Mouse (Mus musculus) adrenal gland, postnatal 36 days (tissue): ENCODE results near the gene Gm20388. TPM values are rescaled to one million over a fixed set of nuclear protein-coding genes. Genes with fewer than 3 reads are reported as not detected.

Source experiments
- DNase-seq, 2 experiments: peaks; one replicate each; pipeline ENCODE4 v3.0.0; 2021; ENCODE audit warnings: mixed read lengths in 1 of 2
- total RNA-seq, 2 experiments: library from RNA; stranded (reverse); gene quantifications; 2 replicates each; pipeline ENCODE4 v1.2.3; 2021

The Gm20388 gene
- total RNA-seq, 2 experiments from 2014 or later: 2.4 to 7.4 TPM

GRCm38 (mm10) chr8:122803906-122804761 lies 2893.5 kb downstream of the Gm20388 start:
- DNase-seq: peak in 1 of 2 experiments; percentile 27

DNA sequence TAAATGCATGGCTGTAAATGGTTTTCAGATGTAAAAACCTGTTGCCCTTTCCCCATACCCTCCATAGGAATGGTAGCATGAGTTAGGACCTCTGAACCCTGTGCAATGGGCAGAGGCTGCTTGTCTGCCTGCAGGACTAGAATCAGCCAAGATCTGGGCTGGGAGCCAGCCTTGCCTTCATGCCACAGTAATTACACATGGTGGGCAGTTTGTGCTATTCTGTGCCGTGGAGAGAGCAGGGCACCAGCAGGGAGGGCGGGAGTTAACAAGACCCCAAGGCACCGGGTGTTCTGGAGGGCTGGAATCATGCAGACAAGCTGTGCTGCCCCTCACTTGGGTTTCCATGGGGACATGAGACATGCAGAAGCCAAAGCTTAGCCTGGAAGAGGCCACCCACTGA lies 2894.7 kb downstream of the Gm20388 start:
- peak in 1 of 2 experiments; percentile 69 for DNase-seq

- DNase-seq: no peak
These were observed 2896.4 kb downstream of the Gm20388 start for GRCm38 (mm10) chr8:122806956-122807538.

GRCm38 (mm10) chr8:122807907-122808306 lies 2897.3 kb downstream of the Gm20388 start:
- peak in 1 of 2 experiments; percentile 64 for DNase-seq

GRCm38 (mm10) chr8:122810376-122810775 lies 2899.7 kb downstream of the Gm20388 start:
- peak; percentile 56 to 59 for DNase-seq

- no peak for DNase-seq
These were observed 2901.3 kb downstream of the Gm20388 start for GRCm38 (mm10) chr8:122811870-122812494.

DNA sequence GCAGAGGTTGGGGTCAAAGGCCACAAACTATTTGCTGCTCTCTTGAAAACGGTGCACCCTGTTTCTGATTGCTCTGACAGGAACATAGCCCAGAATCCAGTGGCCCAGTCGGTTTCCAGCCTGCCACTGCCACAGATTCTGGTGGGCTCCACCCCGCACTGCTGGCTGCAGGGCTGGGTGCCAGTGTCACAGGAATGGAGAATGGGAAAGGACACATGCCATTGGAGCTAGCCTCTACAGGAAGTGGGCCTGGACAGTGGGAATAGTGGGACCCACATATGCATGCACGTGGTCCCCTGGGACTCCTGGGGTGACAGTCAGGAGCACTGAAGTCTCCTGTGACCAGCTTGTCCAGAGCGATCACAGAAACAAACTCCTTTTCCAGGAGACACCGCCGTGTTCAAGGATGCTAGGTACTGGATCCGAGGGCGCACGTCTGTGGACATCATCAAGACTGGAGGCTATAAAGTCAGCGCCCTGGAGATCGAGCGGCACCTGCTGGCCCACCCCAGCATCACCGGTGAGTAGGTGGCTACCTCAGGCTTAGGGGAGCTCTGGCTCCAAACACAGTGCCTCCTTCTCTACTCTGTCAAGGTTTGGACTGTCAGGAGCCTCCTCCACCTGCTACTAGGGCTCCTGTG lies 2902.1 kb downstream of the Gm20388 start:
- no peak for DNase-seq

- DNase-seq: no peak
These were observed 2904.0 kb downstream of the Gm20388 start for GRCm38 (mm10) chr8:122814608-122815007.

DNA sequence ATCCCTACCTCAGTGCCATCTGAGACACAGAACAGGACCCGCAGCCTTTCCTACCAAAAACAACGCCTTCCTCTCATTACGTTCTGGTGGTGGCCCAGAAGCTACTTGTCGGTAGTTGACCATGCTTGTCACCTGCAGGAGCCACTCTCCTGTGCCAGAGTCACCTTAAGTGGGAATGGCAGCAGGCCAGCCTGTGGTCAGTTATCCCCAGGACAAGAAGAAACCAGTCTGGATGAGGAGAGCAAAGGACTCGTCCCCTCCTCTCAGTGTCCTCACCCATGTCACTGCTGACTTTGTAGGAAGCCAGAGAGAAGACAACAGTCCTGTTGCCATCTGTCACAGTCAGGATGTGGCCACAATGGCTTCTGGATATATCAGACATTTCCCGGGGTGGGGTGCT lies 2906.3 kb downstream of the Gm20388 start:
- DNase-seq: no peak

DNA sequence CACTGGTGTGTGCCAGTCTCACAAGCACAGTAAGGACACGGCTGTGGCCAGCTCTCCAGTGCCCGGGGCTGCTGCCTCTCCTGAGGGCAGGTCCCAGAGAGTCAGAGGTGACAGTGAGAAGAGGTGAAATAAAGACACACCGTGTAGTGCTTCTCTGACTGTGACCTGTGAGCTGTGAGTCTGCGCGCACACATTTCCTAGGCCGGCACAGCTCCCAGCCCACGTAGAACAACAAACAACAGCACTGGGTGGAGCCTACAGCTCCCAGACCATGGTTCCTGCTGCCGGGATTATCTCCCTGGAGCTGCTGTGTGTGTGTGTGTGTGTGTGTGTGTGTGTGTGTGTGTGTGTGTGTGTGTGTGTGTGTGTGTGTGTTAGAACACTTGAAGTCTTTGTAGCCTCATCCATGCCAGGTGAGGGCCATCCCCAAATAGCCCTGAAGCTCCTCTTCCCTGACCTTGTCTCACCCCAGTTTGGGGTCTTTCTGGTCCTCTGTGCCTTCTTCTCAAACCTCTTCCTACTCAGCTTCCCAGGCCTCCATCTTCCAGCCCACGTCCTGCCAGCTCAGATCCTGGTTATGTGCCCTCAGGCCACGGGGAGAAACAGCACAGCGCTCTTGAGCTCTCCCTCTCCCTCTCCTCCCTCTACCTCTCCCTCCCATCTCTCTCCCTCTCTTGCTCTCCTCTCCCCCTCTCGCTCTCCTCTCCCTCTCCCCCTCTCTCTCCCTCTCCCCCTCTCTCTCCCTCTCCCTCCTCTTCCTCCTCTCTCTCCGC lies 2907.3 kb downstream of the Gm20388 start:
- no peak for DNase-seq

DNA sequence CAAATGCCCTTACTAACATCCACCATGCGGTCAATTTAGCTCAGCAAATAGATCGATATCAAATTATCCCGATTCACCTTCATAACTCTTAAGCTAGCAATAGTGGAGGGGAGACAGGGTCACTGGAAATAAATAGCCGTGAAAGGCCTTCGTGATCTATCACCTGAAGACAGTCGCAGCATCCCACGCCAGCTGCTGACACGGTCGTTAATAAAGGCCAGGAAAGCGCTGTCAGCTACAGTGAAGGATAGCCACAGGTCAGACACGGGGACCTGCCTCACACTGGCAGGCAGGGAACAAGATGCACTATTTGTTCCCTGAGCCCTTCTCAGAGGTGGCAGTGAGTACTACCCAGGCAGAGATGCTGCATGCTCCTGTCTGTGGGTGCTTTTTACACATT lies 2909.1 kb downstream of the Gm20388 start:
- no peak for DNase-seq

GRCm38 (mm10) chr8:122824571-122824970 lies 2913.9 kb downstream of the Gm20388 start:
- DNase-seq: no peak

DNA sequence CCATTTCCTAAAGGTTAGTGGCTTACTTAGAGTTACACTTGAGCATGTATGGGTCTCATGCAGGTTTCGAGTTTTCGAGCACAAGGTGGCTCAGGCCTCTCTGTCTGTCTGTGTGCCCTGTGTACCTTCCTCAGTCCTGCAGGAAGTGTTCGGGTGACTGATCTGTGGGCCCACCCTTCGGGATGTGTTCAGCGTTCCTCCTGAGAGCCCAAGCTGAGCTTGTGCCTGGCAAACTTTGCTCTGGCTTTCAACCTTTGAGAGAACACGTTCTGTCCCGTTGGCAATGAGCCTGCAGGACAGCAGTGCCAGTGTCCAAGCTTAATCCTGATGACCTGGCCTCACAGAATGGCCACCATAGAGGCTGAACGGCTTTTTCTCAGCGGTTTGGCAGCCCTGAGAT lies 2914.3 kb downstream of the Gm20388 start:
- no peak for DNase-seq

GRCm38 (mm10) chr8:122825408-122825807 lies 2914.8 kb downstream of the Gm20388 start:
- no peak for DNase-seq

GRCm38 (mm10) chr8:122829396-122829795 lies 2918.8 kb downstream of the Gm20388 start:
- DNase-seq: no peak

DNA sequence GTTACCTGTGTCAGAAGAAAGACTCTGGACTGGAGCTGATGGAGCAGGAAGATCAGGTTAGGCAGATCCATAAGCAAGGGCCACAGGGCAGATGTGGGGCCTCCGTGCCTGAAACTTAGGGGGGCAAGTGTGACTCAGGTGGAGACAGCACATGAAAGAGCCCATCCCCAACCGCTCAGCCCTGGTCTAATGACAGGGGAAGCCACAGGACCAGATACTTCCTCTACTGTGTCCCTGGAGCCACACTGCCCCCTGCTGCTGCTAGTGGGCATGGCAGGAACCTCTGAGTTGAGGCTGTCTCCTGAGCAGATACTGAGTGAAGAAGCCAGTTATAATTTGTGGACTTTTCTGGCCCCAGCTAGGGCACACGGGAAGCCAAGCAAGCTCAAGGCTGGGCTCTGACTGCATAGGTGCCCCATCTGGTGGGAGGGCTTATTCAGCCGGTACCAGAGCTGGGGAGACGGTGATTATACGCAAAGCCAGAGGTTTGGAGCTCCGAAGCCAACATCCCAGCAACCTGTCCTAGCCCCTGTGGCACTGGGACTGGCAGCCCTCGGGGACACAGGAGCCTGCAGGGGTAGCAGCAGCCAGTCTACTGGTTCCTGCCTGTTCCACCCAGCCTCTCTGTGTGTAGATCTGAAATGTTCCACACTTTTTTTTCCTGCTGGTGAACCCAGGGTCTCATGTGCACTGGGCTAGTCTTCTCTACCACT lies 2919.9 kb downstream of the Gm20388 start:
- peak; percentile 90 to 92 for DNase-seq

GRCm38 (mm10) chr8:122834416-122834815 lies 2923.8 kb downstream of the Gm20388 start:
- no peak for DNase-seq

DNA sequence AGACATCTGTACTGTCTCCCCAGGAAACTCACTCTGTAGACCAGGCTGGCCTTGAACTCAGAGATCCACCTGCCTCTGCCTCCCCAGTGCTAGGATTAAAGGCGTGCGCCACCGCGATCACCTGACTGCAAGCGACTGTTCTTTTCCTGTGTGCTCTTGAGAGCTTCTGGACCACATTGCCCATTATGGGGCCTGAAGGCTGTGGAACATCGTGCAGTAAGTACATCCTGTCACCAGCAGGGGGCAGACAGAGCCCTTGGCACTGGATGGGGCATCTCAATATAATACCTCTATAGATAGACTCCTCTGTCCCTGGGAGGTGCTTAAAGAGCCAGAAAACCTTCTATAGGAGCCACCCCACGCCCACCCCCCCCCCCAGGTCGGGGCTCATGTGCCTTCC lies 2924.3 kb downstream of the Gm20388 start:
- DNase-seq: peak; percentile 80 to 88

GRCm38 (mm10) chr8:122836199-122836598 lies 2925.6 kb downstream of the Gm20388 start:
- no peak for DNase-seq

DNA sequence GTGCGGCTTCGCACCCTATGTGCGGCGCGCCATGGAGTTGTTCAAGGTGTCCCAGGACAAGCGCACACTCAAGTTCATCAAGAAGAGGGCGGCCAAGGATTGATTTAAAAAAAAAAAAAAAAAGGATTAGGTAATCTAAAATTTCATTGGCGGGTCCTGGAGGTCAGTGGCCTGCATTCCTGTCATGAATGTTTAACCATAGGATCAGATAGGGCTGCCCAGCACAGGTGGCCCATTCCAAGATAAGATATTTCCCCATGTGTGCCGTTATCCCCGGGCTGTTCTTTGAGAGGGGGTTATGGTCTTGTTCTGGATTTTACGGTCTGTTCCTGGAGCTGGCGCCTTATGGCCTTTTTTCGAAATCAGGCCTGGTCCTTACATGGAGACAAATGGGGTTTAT lies 2926.1 kb downstream of the Gm20388 start:
- DNase-seq: no peak

DNA sequence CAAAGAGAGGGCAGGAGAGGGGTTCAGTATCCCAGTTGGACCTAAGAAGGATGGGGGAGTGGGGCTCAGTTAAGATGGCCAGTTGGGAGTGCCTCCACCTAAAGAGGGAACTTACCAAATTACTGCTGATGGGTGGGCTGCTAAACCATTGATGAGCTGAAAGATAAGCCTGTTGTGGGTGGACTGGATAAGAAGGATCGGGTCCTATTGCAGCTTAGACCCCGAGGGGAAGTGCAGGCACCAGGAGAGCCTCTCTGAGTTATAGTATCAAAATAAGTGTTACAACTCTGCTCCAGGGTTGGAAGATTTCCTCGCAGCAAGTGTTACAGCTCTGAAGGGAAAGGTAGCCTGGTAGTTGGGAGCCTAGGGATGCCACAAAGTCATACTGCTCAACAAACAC lies 2933.5 kb downstream of the Gm20388 start:
- no peak for DNase-seq
